Mouse (Mus musculus) E14TG2a.4 (cell line): ENCODE measurements around the gene Stra6.

Source experiments
- CTCF ChIP-seq: conservative IDR thresholded peaks from 2 replicates; pipeline ENCODE4 v1.5.1; 2014; ENCODE audit warnings: low read length
- POU5F1 ChIP-seq: IDR thresholded peaks from 2 replicates; pipeline ENCODE4 v1.6.1; 2014; ENCODE audit warnings: low read length, borderline replicate concordance

- peak; percentile 60 for TF ChIP-seq CTCF
- no peak for TF ChIP-seq POU5F1
These were observed 10.5 kb upstream of the Stra6 start for GRCm38 (mm10) chr9:58053102-58053501.
